Mouse (Mus musculus) midbrain, embryonic 12.5 days (tissue): ENCODE measurements at regions not wholly inside any gene's neighbourhood (a gene's known extent, or its start where the extent isn't known, plus 50 kb on each side); places are given as distances from the start of the nearest gene placed in this dataset.
"Not testable (repeated sequence)": the region's sequence is repeated elsewhere in the genome, so short reads cannot be mapped to it uniquely, and the experiment has no call there.

Experiments
- ATAC-seq: fragments of 200-750 bp; cut with Nextera tagmentation; 2 replicates; pipeline ENCODE4 v1.8.0; 2017; ENCODE audit warnings: low read depth, moderate TSS enrichment, moderate library complexity; ENCODE audit not compliant: low FRiP score
- H3K27ac ChIP-seq: fragments of 300-500 bp; sonication (generic); replicated peaks from 2 replicates; pipeline ENCODE4 v1.5.1; 2016; ENCODE audit warnings: mild to moderate bottlenecking
- H3K27me3 ChIP-seq: fragments of 300-500 bp; sonication (generic); 2 replicates; pipeline ENCODE4 v1.6.1; 2016; ENCODE audit warnings: mild to moderate bottlenecking
- H3K36me3 ChIP-seq: fragments of 300-500 bp; sonication (generic); 2 replicates; pipeline ENCODE4 v1.6.1; 2016
- H3K4me1 ChIP-seq: fragments of 300-500 bp; sonication (generic); 2 replicates; pipeline ENCODE4 v1.6.1; 2016
- H3K4me2 ChIP-seq: fragments of 300-500 bp; sonication (generic); replicated peaks from 2 replicates; pipeline ENCODE4 v1.6.1; 2016; ENCODE audit warnings: mild to moderate bottlenecking, moderate library complexity
- H3K4me3 ChIP-seq: fragments of 300-500 bp; sonication (generic); 2 replicates; pipeline ENCODE4 v1.5.1; 2016; ENCODE audit warnings: mild to moderate bottlenecking
- H3K9ac ChIP-seq: fragments of 300-500 bp; sonication (generic); replicated peaks from 2 replicates; pipeline ENCODE4 v1.6.1; 2016; ENCODE audit warnings: mild to moderate bottlenecking, moderate library complexity
- H3K9me3 ChIP-seq: fragments of 300-500 bp; sonication (generic); 2 replicates; pipeline ENCODE4 v1.6.1; 2016; ENCODE audit warnings: mild to moderate bottlenecking
- WGBS: fragments of 180-500 bp; shearing (Covaris S2); methylation state at CpG from one replicate; pipeline ENCODE4 v1.1.7; 2016; 5-methylcytosine and 5-hydroxymethylcytosine counted together

DNA sequence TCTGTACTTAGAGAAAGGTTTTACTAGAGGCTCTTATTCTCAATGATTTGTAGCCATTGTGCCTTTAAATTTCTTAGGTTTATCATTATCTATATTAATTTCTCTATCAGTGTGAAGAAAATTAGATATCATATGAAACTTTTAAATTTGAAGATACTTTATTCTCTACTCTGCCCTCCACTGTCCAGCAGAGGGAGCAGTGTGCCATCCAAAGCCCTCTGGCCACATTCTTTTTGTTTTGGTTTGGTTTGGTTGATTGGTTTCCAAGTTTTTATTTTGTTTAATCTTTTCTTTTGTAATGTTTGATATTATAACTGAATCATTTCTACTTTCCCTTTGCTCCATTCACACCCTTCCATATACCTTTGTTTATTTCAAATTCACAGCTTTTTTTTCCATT, 129.4 kb upstream of the Kcnj3 start:
- Histone ChIP-seq H3K9me3 (no peaks in the 10 kb centered on the region), H3K4me3 (no peak overlapping the region)
- no peak for ATAC-seq

GRCm38 (mm10) chr2:55315627-55316026, 120.1 kb upstream of the Kcnj3 start:
- H3K9me3 ChIP-seq = no peaks in the 10 kb centered on the region
- no peak overlapping the region for H3K27ac ChIP-seq
- H3K36me3 ChIP-seq = no peaks in the 10 kb centered on the region
- ATAC-seq = no peak
- no peaks in the 10 kb centered on the region for H3K4me1 ChIP-seq
- 84% methylated on average over 3 of the region's 3 CpGs for WGBS
- no peaks in the 10 kb centered on the region for H3K27me3 ChIP-seq
- no peak overlapping the region for H3K4me2 ChIP-seq
- no peak overlapping the region for H3K9ac ChIP-seq
- no peak overlapping the region for H3K4me3 ChIP-seq

More for the DNA sequence above, 129.4 kb upstream of the Kcnj3 start:
- Histone ChIP-seq H3K9ac (no peak overlapping the region), H3K36me3 (no peaks in the 10 kb centered on the region), H3K4me1 (no peaks in the 10 kb centered on the region), H3K27ac (no peak overlapping the region), H3K27me3 (no peaks in the 10 kb centered on the region), H3K4me2 (no peak overlapping the region)

GRCm38 (mm10) chr2:55354061-55354460, 81.7 kb upstream of the Kcnj3 start:
- not testable (repeated sequence) for H3K36me3 ChIP-seq, H3K4me3 ChIP-seq, H3K9ac ChIP-seq, H3K4me2 ChIP-seq, ATAC-seq, H3K27me3 ChIP-seq, H3K27ac ChIP-seq, H3K9me3 ChIP-seq, H3K4me1 ChIP-seq
- WGBS = 95% methylated on average over 5 of the region's 5 CpGs
